Mouse (Mus musculus) MEL (cell line): Measurements from ENCODE around the gene Rergl.

Source experiments
- CHD2 ChIP-seq: IDR thresholded peaks from 2 replicates; pipeline ENCODE4 v1.6.1; 2011; ENCODE audit warnings: low read length, improper control_type of control experiment
- CTCF ChIP-seq, 3 experiments: IDR thresholded peaks in 2 of 3; conservative IDR thresholded peaks in 1 of 3; 2 replicates each; pipeline ENCODE4 v1.5.1; 2011 to 2012; ENCODE audit warnings: low read length in 3 of 3, low read depth in 2 of 3, mild to moderate bottlenecking in 2 of 3, improper control_type of control experiment in 1 of 3, inconsistent platforms in 1 of 3, mixed read lengths in 1 of 3, moderate library complexity in 1 of 3; ENCODE audit not compliant: control insufficient read depth in 1 of 3, insufficient read depth in 1 of 3, poor library complexity in 1 of 3, severe bottlenecking in 1 of 3
- GATA1 ChIP-seq: IDR thresholded peaks from 2 replicates; pipeline ENCODE4 v1.6.1; 2011; ENCODE audit warnings: low read depth, low read length, improper control_type of control experiment
- MAX ChIP-seq: IDR thresholded peaks from 2 replicates; pipeline ENCODE4 v1.6.1; 2011; ENCODE audit warnings: low read length, improper control_type of control experiment
- MAZ ChIP-seq: IDR thresholded peaks from 2 replicates; pipeline ENCODE4 v1.6.1; 2012; ENCODE audit warnings: low read depth, mild to moderate bottlenecking, inconsistent platforms, low read length, improper control_type of control experiment
- RAD21 ChIP-seq: IDR thresholded peaks from 2 replicates; pipeline ENCODE4 v1.6.1; 2011; ENCODE audit warnings: mild to moderate bottlenecking, low read depth, low read length, improper control_type of control experiment
- SIN3A ChIP-seq: IDR thresholded peaks from 2 replicates; pipeline ENCODE4 v1.6.1; 2012; ENCODE audit warnings: low read length, improper control_type of control experiment, inconsistent platforms
- TCF12 ChIP-seq: IDR thresholded peaks from 2 replicates; pipeline ENCODE4 v1.6.1; 2014; ENCODE audit warnings: low read depth, mild to moderate bottlenecking, inconsistent platforms, low read length, improper control_type of control experiment, moderate library complexity

- TF ChIP-seq MAX: no peak
- TF ChIP-seq TCF12: no peak
- no peak for TF ChIP-seq CTCF (IDR thresholded peaks at IDR 0.05 in 2 of 3, conservative IDR thresholded peaks at IDR 0.05 in 1 of 3; ENCODE audit: control insufficient read depth in 1 of 3, insufficient read depth in 1 of 3, low read depth in 2 of 3, low read length in 3 of 3, poor library complexity in 1 of 3, severe bottlenecking in 1 of 3)
- TF ChIP-seq MAZ: no peak
- TF ChIP-seq CHD2: no peak
- no peak for TF ChIP-seq SIN3A
- no peak for TF ChIP-seq GATA1
- TF ChIP-seq RAD21: no peak
These were observed 23.6 kb upstream of the Rergl start for GRCm38 (mm10) chr6:139525406-139525805.
